Mouse (Mus musculus): ENCODE data around the gene Qsox2. TPM values are rescaled to one million over a fixed set of nuclear protein-coding genes. Genes with fewer than 3 reads are reported as not detected.
A peak's percentile ranks its signal among the peaks of the same experiment; 100 is the strongest.

Qsox2 gene
- total RNA-seq, 2 experiments from 2014 or later: 20.4 to 23.5 TPM

DNA sequence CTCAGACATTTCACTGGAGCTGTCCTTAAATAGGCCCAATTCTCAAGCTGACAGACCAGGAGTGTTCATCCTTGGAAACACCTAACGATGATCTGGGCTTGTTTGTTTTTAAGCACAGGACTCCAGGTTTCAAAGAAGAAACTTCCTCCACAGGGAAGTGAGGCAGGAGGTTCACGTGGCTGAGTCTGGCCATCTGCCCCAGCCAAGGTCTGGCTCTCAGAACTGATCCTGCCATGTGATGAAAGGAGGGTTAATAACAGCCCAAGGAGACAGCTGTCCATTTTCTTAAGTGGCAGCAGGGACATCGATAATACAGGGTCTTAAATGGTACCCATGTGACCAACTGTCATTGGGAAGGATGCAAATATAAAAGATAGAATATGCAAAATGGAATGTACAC lies 27.8 kb downstream of the Qsox2 start:
- Histone ChIP-seq H3K4me3 (no peak overlapping the region), H3K27ac (no peak overlapping the region)
- intact Hi-C loops (cut with DNase I): no loop called here
- no peak for TF ChIP-seq CTCF (IDR thresholded peaks at IDR 0.05)
- DNase-seq (ENCODE audit: extremely low spot score in 1 of 2, low spot score in 2 of 2): no peak

DNA sequence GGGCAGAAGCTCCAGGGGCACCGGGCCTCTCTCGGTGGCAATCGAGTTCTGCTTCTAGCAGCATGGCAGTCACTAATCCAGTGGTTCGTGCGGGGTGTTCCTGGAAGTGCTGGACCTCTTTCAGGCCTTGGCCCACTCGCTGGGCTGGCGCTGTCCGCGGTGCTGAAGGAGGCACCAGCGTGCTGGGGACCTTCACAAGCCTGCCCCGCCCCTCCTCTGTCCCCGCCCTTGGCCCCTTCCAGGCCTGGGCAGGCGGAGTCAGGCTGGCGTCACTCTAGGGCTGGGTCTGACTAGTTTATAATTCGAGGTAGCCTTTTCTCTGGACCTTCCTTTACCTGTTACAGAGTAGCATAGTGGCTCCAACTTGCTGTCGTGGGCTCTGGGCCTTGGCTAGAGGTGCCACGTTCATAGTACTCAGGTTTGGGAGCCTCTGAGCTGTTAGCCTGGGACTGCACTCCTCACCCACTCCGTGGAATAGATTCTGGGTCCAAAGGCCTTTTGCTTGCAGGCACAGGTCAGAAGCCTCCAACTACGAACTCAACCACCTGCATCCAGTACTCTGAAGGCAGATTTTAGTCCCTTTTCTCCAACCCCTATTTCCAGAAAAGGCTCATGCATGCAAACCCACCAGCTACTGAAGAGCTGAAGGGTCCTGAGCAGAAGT lies 29.1 kb downstream of the Qsox2 start, which contains the start of gene Lhx3:
Lhx3 (minus strand) TSS at position 164 of the 664 bp plus-strand sequence.
- intact Hi-C loops (cut with DNase I): no loop called here
- Histone ChIP-seq H3K27ac (no peak within 1 kb of the TSS), H3K4me3 (no peak within 1 kb of the TSS)
- DNase-seq (ENCODE audit: extremely low spot score in 1 of 2, low spot score in 2 of 2): peak; percentile 35 to 45
- no peak for TF ChIP-seq CTCF (IDR thresholded peaks at IDR 0.05)

DNA sequence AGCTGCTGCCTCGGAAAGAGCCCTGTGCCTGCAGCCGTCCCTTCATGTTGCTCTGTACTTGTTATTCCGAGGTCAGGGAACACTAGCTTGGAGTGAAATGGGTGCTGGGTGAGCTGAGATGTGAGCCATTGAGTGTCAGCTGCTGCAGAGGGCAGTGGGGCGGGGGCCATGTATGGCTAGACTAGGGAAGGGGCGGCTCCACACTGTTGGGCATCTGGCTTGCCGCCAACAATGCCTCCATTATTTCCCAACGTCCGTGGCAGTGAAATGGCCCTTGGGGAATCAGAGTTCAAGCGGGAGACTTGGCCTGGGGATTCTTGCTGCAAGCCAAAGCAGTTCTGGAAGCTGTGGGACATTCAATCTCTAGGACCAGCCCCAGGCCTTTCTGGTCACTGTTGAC lies 29.8 kb downstream of the Qsox2 start:
- intact Hi-C loops (cut with DNase I): no loop called here
- H3K27ac ChIP-seq: no peak overlapping the region
- no peak overlapping the region for H3K4me3 ChIP-seq
- DNase-seq (ENCODE audit: extremely low spot score in 1 of 2, low spot score in 2 of 2): no peak
- no peak for TF ChIP-seq CTCF (IDR thresholded peaks at IDR 0.05)

DNA sequence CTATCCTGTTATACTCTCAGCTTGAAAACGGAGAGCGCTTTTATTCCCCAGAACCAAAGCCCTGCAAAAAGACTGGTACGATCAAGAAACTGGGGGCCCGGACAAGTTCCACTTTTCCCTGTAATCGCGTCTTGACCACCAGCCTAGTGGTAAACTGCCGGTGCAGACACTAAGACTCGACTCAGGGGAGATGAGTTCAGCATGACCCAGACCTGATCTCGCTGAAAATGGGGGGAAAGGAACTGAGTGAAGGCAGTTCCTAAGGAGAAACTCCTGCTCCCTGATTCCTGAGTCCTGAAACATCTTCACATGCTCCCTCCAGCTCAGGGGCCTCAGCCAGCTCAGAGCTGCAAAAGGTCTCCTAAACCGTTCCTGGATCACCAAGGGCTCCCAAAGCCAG lies 31.6 kb downstream of the Qsox2 start:
- no peak for TF ChIP-seq CTCF (IDR thresholded peaks at IDR 0.05)
- no peak for DNase-seq (ENCODE audit: extremely low spot score in 1 of 2, low spot score in 2 of 2)
- intact Hi-C loops (cut with DNase I): no loop called here
- no peak overlapping the region for H3K4me3 ChIP-seq
- no peak overlapping the region for H3K27ac ChIP-seq

DNA sequence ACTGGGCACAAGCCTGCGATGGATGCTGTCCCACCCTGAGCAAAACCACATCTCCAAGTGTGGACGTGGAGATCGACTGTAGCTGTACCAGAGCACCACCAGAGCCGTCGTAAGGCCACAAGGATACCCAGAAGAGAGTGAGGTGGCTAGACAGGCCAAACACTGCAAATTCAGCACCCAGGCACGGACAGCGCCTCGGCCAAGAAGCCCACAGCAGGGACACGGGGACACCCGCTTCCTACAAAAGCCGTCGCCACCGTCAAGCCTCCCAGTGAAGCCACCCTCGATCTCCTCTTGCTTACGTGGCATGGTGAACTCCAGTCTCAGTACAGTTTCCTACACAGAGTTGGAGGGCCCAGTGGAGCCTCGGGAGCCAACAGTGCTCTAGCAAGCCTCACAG lies 32.2 kb downstream of the Qsox2 start:
- Histone ChIP-seq H3K27ac (no peak overlapping the region), H3K4me3 (no peak overlapping the region)
- intact Hi-C loops (cut with DNase I): no loop called here
- DNase-seq (ENCODE audit: extremely low spot score in 1 of 2, low spot score in 2 of 2): no peak
- no peak for TF ChIP-seq CTCF (IDR thresholded peaks at IDR 0.05)

DNA sequence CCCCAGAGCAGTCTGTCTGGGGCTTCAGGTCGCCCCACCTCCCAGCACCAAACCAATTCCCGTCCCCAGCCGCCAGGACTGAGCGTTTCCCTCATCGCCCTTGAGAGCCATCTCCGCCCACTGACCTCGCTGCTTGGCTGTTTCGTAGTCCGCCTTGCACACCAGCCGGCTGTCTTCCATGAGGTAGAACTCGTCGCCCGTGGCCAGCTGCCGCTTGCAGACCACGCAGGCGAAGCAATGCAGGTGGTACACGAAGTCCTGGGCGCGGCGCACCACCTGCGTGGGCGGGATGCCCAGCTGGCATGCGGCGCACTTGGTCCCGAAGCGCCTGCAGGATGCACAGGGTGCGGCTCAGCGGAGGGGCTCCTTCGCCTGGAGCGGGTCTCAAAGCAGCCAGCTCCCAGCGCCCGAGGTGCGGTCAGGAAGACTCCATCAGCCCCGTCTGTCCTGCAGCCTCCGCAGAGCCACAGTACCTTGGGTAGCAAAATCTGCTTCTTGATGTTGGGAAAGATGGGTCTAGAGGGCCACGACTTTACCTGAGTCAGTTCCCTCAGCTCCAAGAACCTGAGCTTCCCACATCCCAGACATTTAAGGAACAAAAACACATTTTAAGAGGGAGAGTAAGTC lies 34.4 kb downstream of the Qsox2 start:
- H3K27ac ChIP-seq: no peak overlapping the region
- DNase-seq (ENCODE audit: extremely low spot score in 1 of 2, low spot score in 2 of 2): peak; percentile 20 to 40
- no peak overlapping the region; the same call in 1 of the 2 replicates for H3K4me3 ChIP-seq
- TF ChIP-seq CTCF (IDR thresholded peaks at IDR 0.05): no peak
- intact Hi-C loops (cut with DNase I): no loop called here

DNA sequence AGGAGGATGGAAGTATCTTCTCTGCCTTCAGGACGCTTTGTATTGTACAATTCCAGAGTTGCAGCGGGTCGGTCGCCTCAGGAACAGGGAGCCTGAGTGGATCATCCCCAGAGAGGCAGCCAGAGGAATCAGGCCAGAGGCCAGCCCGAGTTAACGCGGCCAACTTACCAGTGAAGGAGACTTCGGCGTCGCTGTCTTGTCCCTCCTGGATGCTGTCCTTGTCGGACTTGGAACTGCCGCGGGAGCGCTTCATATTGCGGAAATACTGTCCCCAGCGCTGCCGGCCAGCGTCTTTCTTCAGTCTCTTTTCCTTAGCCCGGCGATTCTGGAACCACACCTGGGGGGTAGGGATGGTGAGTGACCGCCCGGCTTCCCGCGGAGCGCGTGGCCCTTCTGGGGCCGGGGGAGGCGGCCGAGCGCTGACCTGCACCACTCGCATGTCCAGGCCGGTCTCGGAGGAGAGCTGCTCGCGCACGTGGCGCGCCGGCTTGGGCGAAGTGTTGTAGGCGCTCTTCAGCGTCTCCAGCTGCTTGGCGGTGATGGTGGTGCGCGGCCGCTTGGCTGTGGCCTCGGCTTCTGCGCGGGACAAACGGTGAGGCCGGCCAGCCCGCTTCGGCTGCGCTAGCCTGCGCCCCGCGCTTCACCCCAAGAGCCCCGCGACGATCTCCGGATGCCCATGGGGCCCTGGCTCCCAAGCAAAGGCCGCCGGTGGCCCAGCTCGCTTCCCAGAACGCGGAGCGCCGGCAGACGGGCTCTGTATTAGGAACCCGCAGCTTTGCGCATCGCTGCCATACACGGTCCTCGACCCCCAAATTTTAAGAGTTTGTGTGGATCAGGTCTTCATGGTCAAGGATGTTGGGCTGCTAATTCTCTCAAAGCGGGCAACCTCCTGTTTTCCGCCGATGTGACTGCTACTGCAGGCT lies 35.1 kb downstream of the Qsox2 start:
- H3K4me3 ChIP-seq: peak overlapping the region; percentile 27

DNA sequence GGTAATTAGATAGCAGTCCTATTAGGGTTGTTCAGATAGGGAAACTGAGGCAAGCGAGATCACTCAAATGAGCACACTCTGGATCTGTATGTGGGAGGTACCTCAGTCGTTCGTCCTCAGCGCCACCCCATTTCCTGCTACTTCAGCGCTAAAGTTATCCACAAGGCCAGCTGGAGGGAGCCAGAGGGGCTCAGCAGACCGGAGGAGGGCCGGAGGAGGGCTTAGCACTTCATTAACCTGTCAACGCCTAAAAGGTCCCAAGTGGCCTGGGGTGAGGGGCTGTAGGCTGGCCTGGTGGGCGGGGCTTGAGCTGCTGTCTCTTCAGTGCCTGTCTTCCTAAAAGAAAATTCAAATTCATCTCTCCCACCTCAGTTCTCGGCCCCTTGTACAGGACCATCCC lies 38.8 kb downstream of the Qsox2 start:
- Histone ChIP-seq H3K27ac (no peak overlapping the region), H3K4me3 (no peak overlapping the region)
- TF ChIP-seq CTCF (IDR thresholded peaks at IDR 0.05): no peak
- no peak for DNase-seq (ENCODE audit: extremely low spot score in 1 of 2, low spot score in 2 of 2)
- intact Hi-C loops (cut with DNase I): no loop called here

More for the DNA sequence above, 35.1 kb downstream of the Qsox2 start:
- DNase-seq (ENCODE audit: extremely low spot score in 1 of 2, low spot score in 2 of 2): no peak
- no peak for TF ChIP-seq CTCF (IDR thresholded peaks at IDR 0.05)
- no peak overlapping the region for H3K27ac ChIP-seq
- intact Hi-C loops (cut with DNase I): no loop called here

DNA sequence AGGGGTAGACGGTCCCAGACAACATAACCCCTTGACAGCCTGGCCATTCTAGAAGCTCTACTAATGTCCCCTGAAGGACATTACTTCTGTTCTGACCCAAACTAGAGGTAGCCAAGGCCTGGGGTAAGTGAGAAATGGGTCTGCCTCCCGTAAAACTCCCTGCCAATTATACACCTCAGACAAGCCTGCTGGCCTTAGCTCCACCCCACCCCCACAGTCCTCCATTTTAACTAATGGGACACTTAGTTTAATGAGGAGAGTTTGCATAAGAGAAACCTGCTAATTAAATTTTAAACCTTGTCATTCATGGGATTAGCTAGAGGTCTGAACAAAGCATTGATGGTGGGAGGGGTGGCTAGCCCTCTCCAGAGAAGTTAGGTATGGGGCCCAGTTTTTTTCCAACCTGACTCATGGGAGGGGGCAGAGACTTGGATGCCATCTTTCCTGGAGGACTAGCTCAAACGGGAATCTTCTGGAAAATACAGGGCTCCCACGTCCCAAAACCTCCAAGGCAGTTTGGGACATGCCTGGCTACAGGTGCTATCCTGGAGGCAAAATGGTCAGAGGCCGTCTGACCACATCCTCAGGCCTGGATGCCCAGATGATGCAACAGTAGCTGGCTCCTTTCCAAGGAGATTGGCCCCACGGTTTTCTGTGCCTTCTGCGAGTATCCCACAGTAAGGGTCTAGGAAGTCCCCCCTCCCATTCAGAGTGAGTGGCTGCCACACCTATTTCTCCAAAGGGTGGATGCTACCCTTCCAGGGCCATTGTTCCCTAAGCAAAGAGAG lies 42.6 kb downstream of the Qsox2 start:
- intact Hi-C loops (cut with DNase I): no loop called here
- no peak for TF ChIP-seq CTCF (IDR thresholded peaks at IDR 0.05)
- no peak for DNase-seq (ENCODE audit: extremely low spot score in 1 of 2, low spot score in 2 of 2)
- Histone ChIP-seq H3K4me3 (no peak overlapping the region), H3K27ac (no peak overlapping the region)

DNA sequence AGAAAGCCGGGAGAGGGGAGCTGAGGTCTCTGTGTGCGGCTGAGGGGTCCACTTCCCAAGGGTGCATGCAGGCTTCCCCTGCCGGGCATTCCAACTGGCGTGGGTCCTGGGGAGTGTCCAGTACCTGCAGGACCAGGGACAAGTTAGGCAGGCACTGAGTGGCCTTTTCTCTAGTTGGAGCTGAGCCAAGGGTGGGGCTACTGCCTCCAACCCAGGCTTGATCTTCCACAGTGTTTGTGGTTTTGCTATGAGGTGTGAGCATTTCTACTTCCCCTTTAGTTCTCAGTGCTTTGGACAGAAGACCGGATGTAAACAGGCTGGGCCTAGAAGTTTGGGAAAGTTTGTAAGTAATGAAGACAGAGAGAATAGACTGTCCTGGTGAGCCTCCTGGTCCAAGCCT lies 48.8 kb downstream of the Qsox2 start:
- H3K27ac ChIP-seq: no peak overlapping the region
- H3K4me3 ChIP-seq: no peak overlapping the region
- no peak for DNase-seq (ENCODE audit: extremely low spot score in 1 of 2, low spot score in 2 of 2)
- intact Hi-C loops (cut with DNase I): no loop called here
- no peak for TF ChIP-seq CTCF (IDR thresholded peaks at IDR 0.05)

DNA sequence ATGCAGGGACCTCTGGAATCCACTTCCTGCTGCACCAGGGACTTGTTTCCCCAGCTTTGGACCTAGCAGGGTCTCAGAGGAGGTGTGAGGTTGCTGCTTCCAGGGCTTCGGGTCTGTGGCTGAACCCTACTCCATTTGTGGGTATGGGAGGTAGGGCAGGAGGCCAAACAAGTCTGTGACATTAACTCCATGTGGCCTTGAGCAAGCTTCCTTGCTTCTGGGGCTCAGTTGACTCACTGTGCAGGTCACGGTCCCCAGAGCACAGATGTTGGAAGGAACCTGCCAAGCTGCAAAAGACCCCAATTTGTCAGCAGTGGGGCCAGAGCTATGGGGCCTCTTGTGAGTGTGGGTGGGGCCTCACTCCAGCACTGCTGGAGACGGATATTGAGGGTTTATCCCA lies 53.0 kb downstream of the Qsox2 start:
- no peak for DNase-seq (ENCODE audit: extremely low spot score in 1 of 2, low spot score in 2 of 2)
- no peak overlapping the region for H3K27ac ChIP-seq
- intact Hi-C loops (cut with DNase I): no loop called here
- no peak for TF ChIP-seq CTCF (IDR thresholded peaks at IDR 0.05)
- no peak overlapping the region for H3K4me3 ChIP-seq

All from left cerebral cortex, adult 2 months (tissue).